Mouse (Mus musculus): Measurements from ENCODE around the gene Jmjd8. TPM values are rescaled to one million over a fixed set of nuclear protein-coding genes. Genes with fewer than 3 reads are reported as not detected.

Gene Jmjd8
- polyA plus RNA-seq, 1 experiment from 2014 or later, result 26.6 TPM

GRCm38 (mm10) chr17:25809606-25810340, 18.9 kb upstream of the Jmjd8 start:
- H3K4me1 ChIP-seq, result peaks cover 14% of the 10 kb centered on the region
- no peak; the same call in 1 of the 2 replicates for ATAC-seq
- peaks cover 90% of the 10 kb centered on the region for H3K27me3 ChIP-seq (replicated peaks)
- no peaks in the 10 kb centered on the region for H3K36me3 ChIP-seq
- H3K9ac ChIP-seq, result no peak overlapping the region
- no peak overlapping the region for H3K27ac ChIP-seq
- 12% methylated on average over 24 of the region's 25 CpGs for WGBS (ENCODE audit: insufficient replicate concordance)
- H3K9me3 ChIP-seq (replicated peaks), result no peaks in the 10 kb centered on the region
- H3K4me2 ChIP-seq, result peak overlapping the region; percentile 77
- peak overlapping the region; percentile 55 for H3K4me3 ChIP-seq

- Histone ChIP-seq H3K4me2 (no peak overlapping the region), H3K36me3 (no peaks in the 10 kb centered on the region), H3K4me3 (no peak overlapping the region), H3K27me3 (replicated peaks) (peaks cover 97% of the 10 kb centered on the region), H3K4me1 (peaks cover 14% of the 10 kb centered on the region), H3K9ac (no peak overlapping the region), H3K27ac (no peak overlapping the region), H3K9me3 (replicated peaks) (no peaks in the 10 kb centered on the region)
- ATAC-seq, result no peak
- 52% methylated on average over 4 of the region's 4 CpGs for WGBS (ENCODE audit: insufficient replicate concordance)
These were observed 17.8 kb upstream of the Jmjd8 start for GRCm38 (mm10) chr17:25810890-25811289.

- H3K4me2 ChIP-seq, result no peak overlapping the region
- H3K4me3 ChIP-seq, result no peak overlapping the region
- no peak overlapping the region for H3K27ac ChIP-seq
- no peaks in the 10 kb centered on the region for H3K36me3 ChIP-seq
- no peak overlapping the region for H3K9ac ChIP-seq
- no peak for ATAC-seq
- H3K9me3 ChIP-seq (replicated peaks), result no peaks in the 10 kb centered on the region
- H3K4me1 ChIP-seq, result peaks cover 13% of the 10 kb centered on the region
- 2% methylated on average over 20 of the region's 20 CpGs for WGBS (ENCODE audit: insufficient replicate concordance)
- peaks cover 98% of the 10 kb centered on the region for H3K27me3 ChIP-seq (replicated peaks)
These were observed 15.2 kb upstream of the Jmjd8 start for GRCm38 (mm10) chr17:25813471-25813870.

GRCm38 (mm10) chr17:25817662-25818061, 11.0 kb upstream of the Jmjd8 start:
- no peaks in the 10 kb centered on the region for H3K9me3 ChIP-seq (replicated peaks)
- H3K36me3 ChIP-seq, result no peaks in the 10 kb centered on the region
- H3K9ac ChIP-seq, result no peak overlapping the region
- no peak for ATAC-seq
- WGBS (ENCODE audit: insufficient replicate concordance), result 67% methylated on average over 11 of the region's 11 CpGs
- no peak overlapping the region for H3K4me2 ChIP-seq
- H3K4me3 ChIP-seq, result no peak overlapping the region
- H3K27ac ChIP-seq, result no peak overlapping the region
- peaks cover 97% of the 10 kb centered on the region for H3K27me3 ChIP-seq (replicated peaks)
- H3K4me1 ChIP-seq, result peaks cover 10% of the 10 kb centered on the region

- ATAC-seq, result peak; percentile 45
- Histone ChIP-seq H3K27ac (no peak overlapping the region), H3K36me3 (no peaks in the 10 kb centered on the region), H3K4me2 (peak overlapping the region; percentile 44), H3K9ac (no peak overlapping the region), H3K4me3 (peak overlapping the region; percentile 22), H3K4me1 (peaks cover 17% of the 10 kb centered on the region), H3K9me3 (replicated peaks) (no peaks in the 10 kb centered on the region), H3K27me3 (replicated peaks) (peaks cover 84% of the 10 kb centered on the region)
- 4% methylated on average over 46 of the region's 46 CpGs for WGBS (ENCODE audit: insufficient replicate concordance)
These were observed 9.6 kb upstream of the Jmjd8 start for GRCm38 (mm10) chr17:25818851-25819780.

- H3K4me2 ChIP-seq, result peak within 1 kb of the TSS; percentile 87
- peak within 1 kb of the TSS; percentile 76 for H3K9ac ChIP-seq
- H3K4me3 ChIP-seq, result peak within 1 kb of the TSS; percentile 73
- peak within 1 kb of the TSS; percentile 80 for H3K27ac ChIP-seq
- H3K36me3 ChIP-seq, result peaks cover 33% of the 10 kb centered on the region
- WGBS (ENCODE audit: insufficient replicate concordance), result 1% methylated on average over 18 of the region's 18 CpGs
- peaks cover 49% of the 10 kb centered on the region for H3K4me1 ChIP-seq
- peaks cover 42% of the 10 kb centered on the region for H3K27me3 ChIP-seq (replicated peaks)
- ATAC-seq, result peak; percentile 73; the same call in 1 of the 2 replicates
- no peaks in the 10 kb centered on the region for H3K9me3 ChIP-seq (replicated peaks)
These were observed 5.2 kb upstream of the Jmjd8 start, which contains the start of gene Wdr24 for GRCm38 (mm10) chr17:25823452-25823851. Gene Wdr24 (plus strand): TSS chr17:25823627.

GRCm38 (mm10) chr17:25824362-25825142, 4.1 kb upstream of the Jmjd8 start:
- 54% methylated on average over 16 of the region's 17 CpGs for WGBS (ENCODE audit: insufficient replicate concordance)
- H3K9me3 ChIP-seq (replicated peaks), result no peaks in the 10 kb centered on the region
- peaks cover 31% of the 10 kb centered on the region for H3K27me3 ChIP-seq (replicated peaks)
- peak overlapping the region; percentile 87 for H3K4me2 ChIP-seq
- H3K4me3 ChIP-seq, result peak overlapping the region; percentile 73
- no peak; the same call in 1 of the 2 replicates for ATAC-seq
- peaks cover 34% of the 10 kb centered on the region for H3K36me3 ChIP-seq
- H3K9ac ChIP-seq, result peak overlapping the region; percentile 76
- peak overlapping the region; percentile 80 for H3K27ac ChIP-seq
- H3K4me1 ChIP-seq, result peaks cover 52% of the 10 kb centered on the region

GRCm38 (mm10) chr17:25825311-25825710, 3.4 kb upstream of the Jmjd8 start:
- no peak for ATAC-seq
- Histone ChIP-seq H3K9me3 (replicated peaks) (no peaks in the 10 kb centered on the region), H3K4me1 (peaks cover 57% of the 10 kb centered on the region), H3K4me3 (peak overlapping the region; percentile 73), H3K36me3 (peaks cover 41% of the 10 kb centered on the region), H3K27ac (no peak overlapping the region), H3K9ac (peak overlapping the region; percentile 76), H3K4me2 (peak overlapping the region; percentile 87), H3K27me3 (replicated peaks) (peaks cover 23% of the 10 kb centered on the region)
- 83% methylated on average over 6 of the region's 6 CpGs for WGBS (ENCODE audit: insufficient replicate concordance)

GRCm38 (mm10) chr17:25825984-25826570, 2.6 kb upstream of the Jmjd8 start:
- H3K27ac ChIP-seq, result no peak overlapping the region
- H3K9me3 ChIP-seq (replicated peaks), result no peaks in the 10 kb centered on the region
- no peak overlapping the region for H3K4me2 ChIP-seq
- H3K9ac ChIP-seq, result no peak overlapping the region
- peaks cover 17% of the 10 kb centered on the region for H3K27me3 ChIP-seq (replicated peaks)
- H3K4me3 ChIP-seq, result no peak overlapping the region
- no peak for ATAC-seq
- 91% methylated on average over 27 of the region's 27 CpGs for WGBS (ENCODE audit: insufficient replicate concordance)
- peaks cover 65% of the 10 kb centered on the region for H3K4me1 ChIP-seq
- H3K36me3 ChIP-seq, result peaks cover 49% of the 10 kb centered on the region

- no peaks in the 10 kb centered on the region for H3K9me3 ChIP-seq (replicated peaks)
- H3K4me2 ChIP-seq, result no peak overlapping the region
- peaks cover 7% of the 10 kb centered on the region; the same call in 1 of the 2 replicates for H3K27me3 ChIP-seq (replicated peaks)
- no peak overlapping the region for H3K27ac ChIP-seq
- H3K4me1 ChIP-seq, result peaks cover 74% of the 10 kb centered on the region
- peaks cover 57% of the 10 kb centered on the region for H3K36me3 ChIP-seq
- ATAC-seq, result no peak
- H3K4me3 ChIP-seq, result no peak overlapping the region
- 90% methylated on average over 13 of the region's 13 CpGs for WGBS (ENCODE audit: insufficient replicate concordance)
- no peak overlapping the region for H3K9ac ChIP-seq
These were observed 1.7 kb upstream of the Jmjd8 start for GRCm38 (mm10) chr17:25827011-25827410.
